Comparison of ENCODE assay signal across 9 mouse cellular contexts in the genomic region with DNA sequence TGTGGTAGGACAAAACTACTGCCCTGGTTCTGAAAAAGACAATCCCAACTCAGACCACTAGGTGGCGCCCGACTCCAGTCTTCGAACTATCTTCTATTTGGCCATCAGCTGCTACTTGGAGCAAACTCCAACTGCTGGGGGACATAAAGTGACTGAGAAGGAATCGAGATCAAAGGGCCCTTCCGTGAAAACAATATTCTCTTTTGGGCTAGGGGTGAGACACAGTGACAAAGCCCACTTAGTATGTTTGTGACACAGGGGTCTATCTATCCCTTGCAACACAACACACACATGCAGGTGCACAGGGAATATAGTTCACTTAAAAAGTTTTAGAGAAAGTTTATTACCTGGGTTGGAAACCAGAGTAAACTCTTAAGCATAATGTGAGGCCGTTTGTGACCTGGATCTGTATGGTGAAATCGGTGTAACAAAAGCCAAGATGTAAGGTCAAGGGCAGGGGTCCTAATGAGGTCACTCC. TPM values are rescaled to one million over a fixed set of nuclear protein-coding genes. Genes with fewer than 3 reads are reported as not detected.
DNase-seq lines count a peak whose midpoint lies in the region; ATAC-seq and TF ChIP-seq lines count a peak whose summit lies in the region.
"Had no signal": no experiment of that assay in that cellular context is flagged by ENCODE, and none has a peak within 500 bp of the region (broad histone marks: within the 10 kb centered on the region; RNA-seq: fewer than 3 reads in every experiment).

No protein-coding gene starts in this region.

- no peak overlapping the region for H3K4me2 ChIP-seq in kidney, embryonic 14.5 days (replicated peaks; ENCODE audit: low read depth, low read length)
- no peak overlapping the region for H3K4me2 ChIP-seq in limb, embryonic 14.5 days (replicated peaks; ENCODE audit: low read depth, low read length, severe bottlenecking)
- H3K4me2 ChIP-seq: embryonic facial prominence, embryonic 12.5 days had no signal

- H3K27me3 ChIP-seq in C2C12 (ENCODE audit: control insufficient read depth, insufficient read depth, insufficient read length): peaks cover 30% of the 10 kb centered on the region
- H3K27me3 ChIP-seq in kidney, embryonic 14.5 days (ENCODE audit: control insufficient read depth, insufficient read depth, low read length): no peaks in the 10 kb centered on the region
- H3K27me3 ChIP-seq in limb, embryonic 14.5 days (ENCODE audit: control insufficient read depth, insufficient read depth, low read length): no peaks in the 10 kb centered on the region
- H3K27me3 ChIP-seq: embryonic facial prominence, embryonic 12.5 days had no signal

- no peaks in the 10 kb centered on the region for H3K36me3 ChIP-seq in C2C12 (ENCODE audit: control insufficient read depth, insufficient read depth)
- no peaks in the 10 kb centered on the region for H3K36me3 ChIP-seq in kidney, embryonic 14.5 days (ENCODE audit: control insufficient read depth, insufficient read depth, low read length)
- H3K36me3 ChIP-seq in limb, embryonic 14.5 days (ENCODE audit: control insufficient read depth, insufficient read depth, low read length): no peaks in the 10 kb centered on the region
- H3K36me3 ChIP-seq: embryonic facial prominence, embryonic 12.5 days had no signal

- ATAC-seq in kidney, embryonic 14.5 days (ENCODE audit: low FRiP score, low TSS enrichment): peak; percentile 54; the same call in 1 of the 2 replicates
- peak; percentile 34; the same call in 1 of the 2 replicates for ATAC-seq in limb, embryonic 14.5 days (ENCODE audit: low FRiP score, low read depth)

- TF ChIP-seq POLR2A in limb, embryonic 14.5 days (IDR thresholded peaks at IDR 0.05; ENCODE audit: borderline replicate concordance, extremely low read depth, insufficient read depth, insufficient read length): no peak

- no peaks in the 10 kb centered on the region for H3K4me1 ChIP-seq in kidney, embryonic 14.5 days (ENCODE audit: control insufficient read depth, insufficient read depth, low read length)
- H3K4me1 ChIP-seq in limb, embryonic 14.5 days (ENCODE audit: control insufficient read depth, insufficient read depth, low read length): no peaks in the 10 kb centered on the region
- H3K4me1 ChIP-seq: embryonic facial prominence, embryonic 12.5 days had no signal

- no peak overlapping the region for H3K4me3 ChIP-seq in C2C12 (ENCODE audit: insufficient read depth, poor library complexity, severe bottlenecking)
- no peak overlapping the region for H3K4me3 ChIP-seq in kidney, embryonic 14.5 days (ENCODE audit: low read length)
- no peak overlapping the region for H3K4me3 ChIP-seq in limb, embryonic 14.5 days (replicated peaks; ENCODE audit: low read length)
- H3K4me3 ChIP-seq: embryonic facial prominence, embryonic 12.5 days had no signal

- peak; percentile 57 for TF ChIP-seq CTCF in C2C12 (IDR thresholded peaks at IDR 0.05; ENCODE audit: control insufficient read depth, insufficient read depth, insufficient read length)

- H3ac ChIP-seq in C2C12 (ENCODE audit: control insufficient read depth, insufficient read length, low read depth): no peak overlapping the region

- 8% methylated on average over 7 of the region's 7 CpGs for WGBS in kidney, embryonic 14.5 days
- WGBS in limb, embryonic 14.5 days: 15% methylated on average over 7 of the region's 7 CpGs

- no peaks in the 10 kb centered on the region for H3K79me3 ChIP-seq in C2C12 (ENCODE audit: low read depth)

- H3K27ac ChIP-seq in kidney, embryonic 14.5 days (ENCODE audit: low read depth, low read length): no peak overlapping the region
- H3K27ac ChIP-seq in limb, embryonic 14.5 days (replicated peaks; ENCODE audit: low read depth, low read length): no peak overlapping the region
- H3K27ac ChIP-seq: embryonic facial prominence, embryonic 12.5 days had no signal

- peak; percentile 89 for DNase-seq in adrenal gland, postnatal 14 days
- DNase-seq in embryo, embryonic 11.5 days (ENCODE audit: low read depth, low spot score): peak; percentile 65
- peak; percentile 74 to 75 for DNase-seq in gastrocnemius, postnatal 4 days (ENCODE audit: low spot score in 2 of 2)
- DNase-seq in limb, embryonic 14.5 days (ENCODE audit: low spot score): peak; percentile 76
- DNase-seq in natural killer cell, adult 2 months (ENCODE audit: low spot score in 2 of 2): peak; percentile 46 to 73
- peak; percentile 64 to 91 for DNase-seq in spleen, postnatal 4 days (ENCODE audit: low spot score in 2 of 2)

- H3K79me2 ChIP-seq in C2C12 (ENCODE audit: control insufficient read depth, insufficient read depth): no peaks in the 10 kb centered on the region

- no peaks in the 10 kb centered on the region for H3K9me3 ChIP-seq in kidney, embryonic 14.5 days (ENCODE audit: control insufficient read depth, low read length)
- no peaks in the 10 kb centered on the region for H3K9me3 ChIP-seq in limb, embryonic 14.5 days (ENCODE audit: control insufficient read depth, low read length)
- H3K9me3 ChIP-seq: embryonic facial prominence, embryonic 12.5 days had no signal

- no peak overlapping the region for H3K9ac ChIP-seq in kidney, embryonic 14.5 days (ENCODE audit: low read depth, low read length)
- no peak overlapping the region for H3K9ac ChIP-seq in limb, embryonic 14.5 days (ENCODE audit: low read depth, low read length, severe bottlenecking)
- H3K9ac ChIP-seq: embryonic facial prominence, embryonic 12.5 days had no signal

TF ChIP-seq in C2C12, 6 proteins besides CTCF, POLR2A, EP300 and RAD21:
- no peak for TF ChIP-seq MYOG (IDR thresholded peaks at IDR 0.05; ENCODE audit: control insufficient read depth, extremely low read depth, insufficient read length)
- no peak for TF ChIP-seq MYOD1 (IDR thresholded peaks at IDR 0.05; ENCODE audit: control insufficient read depth, insufficient read length, low read depth)
- TF ChIP-seq USF1 (IDR thresholded peaks at IDR 0.05; ENCODE audit: low read depth): no peak
- no peak for TF ChIP-seq CEBPB (IDR thresholded peaks at IDR 0.05; ENCODE audit: low read depth)
- TF ChIP-seq MAX (IDR thresholded peaks at IDR 0.05): no peak
- TF ChIP-seq FOSL1 (IDR thresholded peaks at IDR 0.05; ENCODE audit: insufficient read depth, low read length, poor library complexity, severe bottlenecking): no peak

RNA-seq across cellular contexts. Expression of a gene that starts 10.6 kb away (rescaled TPM):
- 155 TPM for polyA plus RNA-seq in C2C12 (2012; fragmentation: generic; extraction: Trizol)
- 114 and 128 TPM in 2 replicates for total RNA-seq in adrenal gland, postnatal 14 days (2021)
- total RNA-seq in gastrocnemius, postnatal 4 days (2021): 10 to 100 TPM; 85.8 to 93.1 TPM
- polyA plus RNA-seq in kidney, embryonic 14.5 days (2014; fragmentation: Nextera tagmentation; extraction: Ambion mirVana): 167 and 171 TPM in 2 replicates
- polyA plus RNA-seq in limb, embryonic 14.5 days (2012; rRNA removed): 138 and 172 TPM in 2 replicates
- 174 and 182 TPM in 2 replicates for polyA plus RNA-seq in limb, embryonic 14.5 days (2014; fragmentation: Nextera tagmentation; extraction: Ambion mirVana)

RNA-seq across cellular contexts. Expression of a gene that starts 40.7 kb away (rescaled TPM):
- not detected for polyA plus RNA-seq in C2C12 (2012; fragmentation: generic; extraction: Trizol)
- total RNA-seq in adrenal gland, postnatal 14 days (2021): not detected in 2 replicates
- total RNA-seq in gastrocnemius, postnatal 4 days (2021): not detected
- 1.3 and 1.5 TPM in 2 replicates for polyA plus RNA-seq in kidney, embryonic 14.5 days (2014; fragmentation: Nextera tagmentation; extraction: Ambion mirVana)
- 0.24 and 0.28 TPM in 2 replicates for polyA plus RNA-seq in limb, embryonic 14.5 days (2012; rRNA removed)
- polyA plus RNA-seq in limb, embryonic 14.5 days (2014; fragmentation: Nextera tagmentation; extraction: Ambion mirVana): 0.44 and 0.79 TPM in 2 replicates

RNA-seq across cellular contexts. Expression of a gene that starts 43.5 kb away (rescaled TPM):
- not detected for polyA plus RNA-seq in C2C12 (2012; fragmentation: generic; extraction: Trizol)
- 0.41 and 0.56 TPM in 2 replicates for total RNA-seq in adrenal gland, postnatal 14 days (2021)
- total RNA-seq in gastrocnemius, postnatal 4 days (2021): not detected
- polyA plus RNA-seq in kidney, embryonic 14.5 days (2014; fragmentation: Nextera tagmentation; extraction: Ambion mirVana): 0.14 and 0.30 TPM in 2 replicates
- 4.0 TPM in 2 replicates for polyA plus RNA-seq in limb, embryonic 14.5 days (2012; rRNA removed)
- polyA plus RNA-seq in limb, embryonic 14.5 days (2014; fragmentation: Nextera tagmentation; extraction: Ambion mirVana): 6.3 and 9.4 TPM in 2 replicates
- polyA plus RNA-seq: embryonic facial prominence, embryonic 12.5 days had no signal

RNA-seq across cellular contexts. Expression of a gene that starts 51.3 kb away (rescaled TPM):
- 18.0 TPM for polyA plus RNA-seq in C2C12 (2012; fragmentation: generic; extraction: Trizol)
- total RNA-seq in adrenal gland, postnatal 14 days (2021): 14.8 and 16.2 TPM in 2 replicates
- total RNA-seq in gastrocnemius, postnatal 4 days (2021): 10 to 100 TPM; 17.0 to 19.9 TPM
- polyA plus RNA-seq in kidney, embryonic 14.5 days (2014; fragmentation: Nextera tagmentation; extraction: Ambion mirVana): 15.7 and 29.0 TPM in 2 replicates
- 37.8 and 43.3 TPM in 2 replicates for polyA plus RNA-seq in limb, embryonic 14.5 days (2012; rRNA removed)
- polyA plus RNA-seq in limb, embryonic 14.5 days (2014; fragmentation: Nextera tagmentation; extraction: Ambion mirVana): 25.0 and 28.5 TPM in 2 replicates

RNA-seq across cellular contexts. Expression of a gene that starts 53.6 kb away (rescaled TPM):
- polyA plus RNA-seq in C2C12 (2012; fragmentation: generic; extraction: Trizol): 7.7 TPM
- 21.9 and 25.5 TPM in 2 replicates for total RNA-seq in adrenal gland, postnatal 14 days (2021)
- 10 to 100 TPM; 13.1 to 15.4 TPM for total RNA-seq in gastrocnemius, postnatal 4 days (2021)
- polyA plus RNA-seq in kidney, embryonic 14.5 days (2014; fragmentation: Nextera tagmentation; extraction: Ambion mirVana): 25.9 and 33.3 TPM in 2 replicates
- polyA plus RNA-seq in limb, embryonic 14.5 days (2012; rRNA removed): 33.7 and 41.9 TPM in 2 replicates
- 31.2 and 32.4 TPM in 2 replicates for polyA plus RNA-seq in limb, embryonic 14.5 days (2014; fragmentation: Nextera tagmentation; extraction: Ambion mirVana)
